Mouse (Mus musculus) testis, adult 2 months (tissue): ENCODE data around the gene Pbxip1. TPM values are rescaled to one million over a fixed set of nuclear protein-coding genes. Genes with fewer than 3 reads are reported as not detected.

Experiments
- H3K27ac ChIP-seq: fragments of 200-500 bp; 2 replicates; pipeline ENCODE4 v1.5.1; 2012; ENCODE audit warnings: low read depth, low read length; ENCODE audit not compliant: control insufficient read depth, insufficient read depth
- H3K27me3 ChIP-seq: fragments of 200-500 bp; 2 replicates; pipeline ENCODE4 v1.6.1; 2012; ENCODE audit warnings: mild to moderate bottlenecking, low read length, moderate library complexity; ENCODE audit not compliant: control insufficient read depth, insufficient read depth
- H3K36me3 ChIP-seq: fragments of 200-500 bp; 2 replicates; pipeline ENCODE4 v1.6.1; 2012; ENCODE audit warnings: mild to moderate bottlenecking, low read length; ENCODE audit not compliant: control insufficient read depth, insufficient read depth
- H3K4me1 ChIP-seq: fragments of 200-500 bp; 2 replicates; pipeline ENCODE4 v1.6.1; 2012; ENCODE audit warnings: low read length; ENCODE audit not compliant: control insufficient read depth, insufficient read depth
- H3K4me3 ChIP-seq: fragments of 200-500 bp; 2 replicates; pipeline ENCODE4 v1.5.1; 2012; ENCODE audit warnings: low read depth, mild to moderate bottlenecking, low read length, moderate library complexity, mixed read lengths; ENCODE audit not compliant: control insufficient read depth
- CTCF ChIP-seq: fragments of 200-500 bp; IDR thresholded peaks from 2 replicates; pipeline ENCODE4 v1.5.1; 2012; ENCODE audit warnings: low read depth, mild to moderate bottlenecking, inconsistent platforms, low read length, moderate library complexity; ENCODE audit not compliant: control insufficient read depth, insufficient read depth, insufficient replicate concordance
- POLR2A ChIP-seq: fragments of 200-500 bp; IDR thresholded peaks from 2 replicates; pipeline ENCODE4 v1.6.1; 2012; ENCODE audit warnings: low read depth, mild to moderate bottlenecking, inconsistent platforms, low read length, moderate library complexity; ENCODE audit not compliant: control insufficient read depth
- polyA plus RNA-seq: library from polyadenylated mRNA; depleted of rRNA; stranded (reverse); fragments of >200 nt; gene quantifications from 2 replicates; pipeline ENCODE4 v1.2.3, GENCODE M21; 2012

Pbxip1 gene
- polyA plus RNA-seq, 1 experiment: 8.2 TPM

DNA sequence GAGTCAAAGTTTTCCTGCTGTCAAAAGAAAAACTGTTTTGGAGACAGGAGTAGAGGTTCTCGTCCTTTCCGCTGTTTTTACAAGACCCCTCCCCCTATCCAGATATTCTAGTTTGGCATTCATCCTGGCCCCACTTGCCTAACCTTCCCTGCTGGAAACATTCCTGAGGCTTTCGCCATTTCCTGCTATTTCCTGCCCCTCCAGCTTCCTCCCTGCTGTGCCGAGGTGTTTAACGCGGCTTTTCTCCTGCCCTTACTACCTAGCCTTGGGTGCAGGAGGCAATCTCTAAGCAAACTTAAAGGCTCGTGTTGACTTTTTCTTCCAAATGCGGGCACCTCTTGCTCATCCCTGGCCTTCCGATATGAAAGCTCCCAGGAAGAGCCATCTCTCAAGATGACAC lies 16.9 kb upstream of the Pbxip1 start:
- H3K36me3 ChIP-seq: peaks cover 1% of the 10 kb centered on the region
- H3K27ac ChIP-seq: peak overlapping the region; percentile 95
- H3K4me1 ChIP-seq: peaks cover 24% of the 10 kb centered on the region
- TF ChIP-seq POLR2A (no peak), CTCF (no peak)
- H3K4me3 ChIP-seq: peak overlapping the region; percentile 94
- H3K27me3 ChIP-seq: no peaks in the 10 kb centered on the region

DNA sequence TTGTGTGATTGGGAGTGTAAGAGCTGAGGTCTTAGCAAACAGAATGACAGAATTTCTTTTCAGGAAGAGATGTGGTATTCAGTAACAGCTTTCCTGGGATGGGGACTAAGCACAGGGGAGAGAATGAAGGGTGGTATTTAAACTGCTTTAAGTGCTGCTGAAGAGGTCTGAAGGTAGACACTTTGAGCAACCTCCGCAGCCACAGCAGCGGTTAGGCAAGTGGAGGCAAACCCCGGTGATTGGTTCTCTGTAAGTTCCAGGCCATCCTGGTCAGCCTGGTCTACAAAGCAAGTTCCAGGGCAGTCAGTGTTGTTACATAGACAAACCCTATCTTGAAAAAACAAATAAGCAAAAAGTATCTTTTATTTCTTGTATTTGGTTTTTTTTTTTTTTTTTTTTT lies 16.5 kb upstream of the Pbxip1 start:
- H3K36me3 ChIP-seq: no peaks in the 10 kb centered on the region; the same call in none of the 2 replicates
- H3K27ac ChIP-seq: peak overlapping the region; percentile 95
- peak overlapping the region; percentile 94 for H3K4me3 ChIP-seq
- peaks cover 24% of the 10 kb centered on the region for H3K4me1 ChIP-seq
- TF ChIP-seq POLR2A (no peak), CTCF (no peak)
- no peaks in the 10 kb centered on the region for H3K27me3 ChIP-seq

DNA sequence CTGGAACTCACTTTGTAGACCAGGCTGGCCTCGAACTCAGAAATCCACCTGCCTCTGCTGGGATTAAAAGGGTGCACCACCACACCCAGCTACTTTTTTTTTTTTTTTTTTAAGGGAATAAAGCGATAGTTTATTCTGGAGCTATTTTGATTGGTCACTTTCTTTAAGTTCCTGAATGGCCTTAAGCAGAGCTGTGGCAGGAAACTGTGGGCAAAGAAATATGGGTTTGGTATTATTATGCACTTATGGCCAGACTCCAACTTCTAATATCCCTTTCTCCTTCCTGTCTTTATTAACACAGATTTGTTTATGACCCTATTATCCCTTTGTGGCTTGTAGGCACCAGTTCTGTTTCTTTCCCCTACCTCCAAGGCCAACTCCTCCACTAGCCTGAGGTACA lies 16.1 kb upstream of the Pbxip1 start:
- no peaks in the 10 kb centered on the region; the same call in none of the 2 replicates for H3K36me3 ChIP-seq
- H3K4me3 ChIP-seq: no peak overlapping the region
- H3K27ac ChIP-seq: no peak overlapping the region
- H3K4me1 ChIP-seq: peaks cover 24% of the 10 kb centered on the region
- no peaks in the 10 kb centered on the region for H3K27me3 ChIP-seq
- TF ChIP-seq POLR2A (no peak), CTCF (no peak)

DNA sequence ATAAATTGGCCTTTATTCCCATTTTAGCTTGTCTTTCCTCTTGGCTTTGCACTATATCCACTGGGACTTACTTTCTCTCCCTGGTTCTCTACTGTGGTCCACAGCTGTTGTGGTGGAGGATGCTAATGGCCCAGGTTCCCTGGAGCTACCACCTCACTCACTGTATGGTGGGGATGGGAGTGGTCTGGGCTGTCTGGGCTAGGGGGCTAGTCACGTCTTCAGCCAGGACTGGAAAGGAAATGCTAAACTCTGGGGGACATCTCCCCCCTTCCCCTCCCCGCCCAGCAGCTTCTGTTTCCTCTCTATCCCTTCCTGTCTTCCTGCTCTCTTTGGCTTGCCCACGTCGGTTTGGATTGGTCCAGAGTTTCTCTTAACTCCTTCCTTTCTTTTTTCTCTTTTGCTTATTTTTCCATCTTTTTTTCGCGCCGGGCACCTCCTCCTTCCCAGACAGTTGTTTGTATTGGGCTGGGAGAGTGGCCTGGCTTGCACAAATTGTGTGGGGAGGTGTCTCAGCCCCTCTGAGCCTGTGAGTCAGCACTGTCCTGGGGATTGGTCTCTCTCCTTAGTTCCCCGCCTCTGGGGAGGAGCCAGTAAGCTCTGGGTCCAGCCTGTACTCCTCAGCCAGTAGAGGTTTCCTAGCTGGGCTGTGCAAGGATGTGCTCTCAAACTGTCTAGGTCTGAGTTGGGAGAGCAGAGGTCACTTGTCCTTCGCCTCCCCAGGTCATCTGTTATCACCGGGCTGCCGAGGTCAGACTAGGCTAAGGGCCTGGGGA lies 15.3 kb upstream of the Pbxip1 start:
- peaks cover 24% of the 10 kb centered on the region for H3K4me1 ChIP-seq

DNA sequence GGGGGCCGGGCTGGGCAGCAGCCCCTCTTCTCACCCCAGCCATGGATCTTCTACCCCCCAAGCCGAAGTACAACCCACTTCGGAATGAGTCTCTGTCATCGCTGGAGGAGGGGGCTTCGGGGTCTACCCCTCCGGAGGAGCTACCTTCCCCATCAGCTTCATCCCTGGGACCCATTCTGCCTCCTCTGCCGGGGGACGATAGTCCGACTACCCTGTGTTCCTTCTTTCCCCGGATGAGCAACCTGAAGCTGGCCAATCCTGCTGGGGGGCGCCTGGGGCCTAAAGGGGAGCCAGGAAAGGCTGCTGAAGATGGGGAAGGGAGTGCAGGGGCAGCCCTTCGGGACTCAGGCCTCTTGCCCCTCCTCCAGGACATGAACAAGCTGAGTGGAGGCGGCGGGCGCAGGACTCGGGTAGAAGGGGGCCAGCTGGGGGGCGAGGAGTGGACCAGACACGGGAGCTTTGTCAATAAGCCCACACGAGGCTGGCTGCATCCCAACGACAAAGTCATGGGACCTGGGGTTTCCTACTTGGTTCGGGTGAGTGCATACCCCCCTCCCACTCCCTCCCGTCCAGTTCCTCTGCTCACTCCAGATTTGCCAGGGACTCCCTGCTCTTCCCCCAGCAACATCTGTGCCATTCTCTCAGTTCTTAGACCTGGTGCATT lies 14.6 kb upstream of the Pbxip1 start:
- TF ChIP-seq POLR2A (no peak), CTCF (no peak)
- no peaks in the 10 kb centered on the region for H3K27me3 ChIP-seq
- H3K4me1 ChIP-seq: peaks cover 24% of the 10 kb centered on the region
- H3K36me3 ChIP-seq: no peaks in the 10 kb centered on the region; the same call in none of the 2 replicates
- peak overlapping the region; percentile 50 for H3K4me3 ChIP-seq
- H3K27ac ChIP-seq: no peak overlapping the region

More for the DNA sequence above, 15.3 kb upstream of the Pbxip1 start:
- Histone ChIP-seq H3K36me3 (no peaks in the 10 kb centered on the region; the same call in none of the 2 replicates), H3K4me3 (peak overlapping the region; percentile 50), H3K27me3 (no peaks in the 10 kb centered on the region), H3K27ac (peak overlapping the region; percentile 56)
- TF ChIP-seq CTCF (no peak), POLR2A (peak; percentile 56)

DNA sequence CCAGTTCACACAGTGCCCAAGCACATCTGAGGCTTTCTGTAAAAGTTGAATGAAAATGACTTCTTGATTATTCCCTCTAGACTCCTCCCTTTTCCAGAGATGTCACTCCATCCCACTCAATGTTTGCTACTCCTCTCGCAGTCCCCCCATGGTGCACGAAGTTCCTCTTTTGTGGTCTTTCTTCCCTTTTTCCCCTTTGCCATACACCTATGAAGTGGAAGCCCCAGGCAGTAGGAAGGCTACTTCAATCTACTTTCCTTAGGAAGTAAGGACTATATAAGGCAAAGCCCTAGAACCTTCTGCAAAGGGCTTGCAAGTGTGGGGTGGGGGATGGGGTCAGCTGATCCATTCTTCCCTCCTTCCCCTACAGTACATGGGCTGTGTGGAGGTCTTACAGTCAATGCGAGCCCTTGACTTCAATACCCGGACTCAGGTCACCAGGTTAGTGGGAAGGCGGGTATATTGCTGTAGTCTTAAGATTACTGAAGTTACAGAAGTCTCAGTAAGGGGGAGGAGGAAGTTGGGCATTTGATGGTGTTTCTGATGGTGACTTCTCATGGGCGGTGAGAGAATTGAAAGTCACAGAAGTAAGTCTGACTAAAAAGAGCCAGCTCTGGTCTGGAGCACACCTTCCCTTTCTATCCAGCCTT lies 13.8 kb upstream of the Pbxip1 start:
- H3K27ac ChIP-seq: no peak overlapping the region
- H3K4me3 ChIP-seq: no peak overlapping the region
- no peak for TF ChIP-seq CTCF
- no peak for TF ChIP-seq POLR2A
- H3K4me1 ChIP-seq: peaks cover 24% of the 10 kb centered on the region
- no peaks in the 10 kb centered on the region for H3K27me3 ChIP-seq
- no peaks in the 10 kb centered on the region; the same call in none of the 2 replicates for H3K36me3 ChIP-seq

DNA sequence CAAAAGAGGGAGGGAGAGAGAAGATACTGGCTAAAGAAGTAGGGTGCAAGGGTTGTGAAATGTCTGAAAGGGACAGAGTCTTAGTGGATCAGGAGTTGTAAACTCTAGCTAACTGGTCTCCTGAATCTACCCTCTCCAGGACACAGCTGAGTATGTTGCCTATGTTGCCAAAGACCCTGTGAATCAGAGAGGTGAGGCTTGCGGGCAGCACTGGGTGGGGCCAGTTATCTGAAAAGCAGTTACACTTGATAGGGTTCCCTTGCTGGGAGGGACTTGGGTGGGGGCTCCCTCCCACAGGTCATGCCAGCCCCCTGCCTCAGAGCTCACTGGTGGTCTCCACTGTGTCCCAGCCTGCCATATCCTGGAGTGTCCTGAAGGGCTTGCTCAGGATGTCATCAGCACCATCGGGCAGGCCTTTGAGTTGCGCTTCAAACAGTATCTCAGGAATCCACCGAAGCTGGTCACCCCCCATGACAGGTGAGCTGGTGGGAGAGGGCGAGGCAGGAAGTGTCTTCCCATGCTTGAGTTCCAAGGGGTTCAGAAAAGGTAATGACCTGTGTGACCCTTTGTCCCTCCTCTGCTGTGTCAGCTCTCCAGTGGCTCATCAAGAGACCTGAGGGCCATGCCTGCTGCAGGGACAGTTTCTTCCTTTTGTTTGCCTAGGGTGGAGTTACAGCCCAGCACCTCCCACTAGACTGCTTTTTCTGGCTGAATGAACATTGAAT lies 11.9 kb upstream of the Pbxip1 start:
- H3K27ac ChIP-seq: no peak overlapping the region
- no peaks in the 10 kb centered on the region for H3K27me3 ChIP-seq
- H3K4me1 ChIP-seq: peaks cover 20% of the 10 kb centered on the region
- no peaks in the 10 kb centered on the region; the same call in none of the 2 replicates for H3K36me3 ChIP-seq
- no peak overlapping the region for H3K4me3 ChIP-seq
- TF ChIP-seq CTCF (no peak), POLR2A (no peak)
